Mouse (Mus musculus) neural tube, embryonic 14.5 days (tissue): ENCODE results near the gene Ccdc181. TPM values are rescaled to one million over a fixed set of nuclear protein-coding genes. Genes with fewer than 3 reads are reported as not detected.

Experiments
- ATAC-seq: fragments of 200-750 bp; cut with Nextera tagmentation; 2 replicates; pipeline ENCODE4 v1.8.0; 2017; ENCODE audit warnings: low read depth, mild to moderate bottlenecking, moderate TSS enrichment, moderate library complexity
- H3K27ac ChIP-seq: fragments of 300-500 bp; sonication (generic); 2 replicates; pipeline ENCODE4 v1.5.1; 2014; ENCODE audit warnings: low read depth, mild to moderate bottlenecking, control low read depth, low read length, moderate library complexity, mixed read lengths
- H3K27me3 ChIP-seq: fragments of 300-500 bp; sonication (generic); 2 replicates; pipeline ENCODE4 v1.6.1; 2014; ENCODE audit warnings: low read length; ENCODE audit not compliant: control insufficient read depth, insufficient read depth
- H3K36me3 ChIP-seq: fragments of 300-500 bp; sonication (generic); 2 replicates; pipeline ENCODE4 v1.6.1; 2014; ENCODE audit warnings: low read length, mixed read lengths; ENCODE audit not compliant: control insufficient read depth, insufficient read depth
- H3K4me1 ChIP-seq: fragments of 300-500 bp; sonication (generic); 2 replicates; pipeline ENCODE4 v1.6.1; 2014; ENCODE audit warnings: low read length; ENCODE audit not compliant: control insufficient read depth, insufficient read depth
- H3K4me2 ChIP-seq: fragments of 300-500 bp; sonication (generic); 2 replicates; pipeline ENCODE4 v1.6.1; 2014; ENCODE audit warnings: mild to moderate bottlenecking, low read depth, low read length, control low read depth
- H3K4me3 ChIP-seq: fragments of 300-500 bp; sonication (generic); 2 replicates; pipeline ENCODE4 v1.5.1; 2014; ENCODE audit warnings: low read depth, low read length, control low read depth, mixed read lengths
- H3K9ac ChIP-seq: fragments of 300-500 bp; sonication (generic); replicated peaks from 2 replicates; pipeline ENCODE4 v1.6.1; 2014; ENCODE audit warnings: low read depth, mild to moderate bottlenecking, control low read depth, low read length, mixed read lengths
- H3K9me3 ChIP-seq: fragments of 300-500 bp; sonication (generic); 2 replicates; pipeline ENCODE4 v1.6.1; 2016; ENCODE audit warnings: low read length; ENCODE audit not compliant: control insufficient read depth
- WGBS: fragments of 180-500 bp; shearing (Covaris S2); extraction: QIAGEN DNeasy Blood & Tissue Kit; methylation state at CpG from one replicate; pipeline ENCODE4 v1.1.7; 2014; 5-methylcytosine and 5-hydroxymethylcytosine counted together
- polyA plus RNA-seq: library from polyadenylated mRNA; unstranded; fragments of >200 nt; fragmentation: Nextera tagmentation; extraction: Ambion mirVana; gene quantifications from 2 replicates; pipeline ENCODE4 v1.2.1, GENCODE M21; 2014

Gene Ccdc181
- polyA plus RNA-seq, 1 experiment from 2014 or later = 24.7 TPM

DNA sequence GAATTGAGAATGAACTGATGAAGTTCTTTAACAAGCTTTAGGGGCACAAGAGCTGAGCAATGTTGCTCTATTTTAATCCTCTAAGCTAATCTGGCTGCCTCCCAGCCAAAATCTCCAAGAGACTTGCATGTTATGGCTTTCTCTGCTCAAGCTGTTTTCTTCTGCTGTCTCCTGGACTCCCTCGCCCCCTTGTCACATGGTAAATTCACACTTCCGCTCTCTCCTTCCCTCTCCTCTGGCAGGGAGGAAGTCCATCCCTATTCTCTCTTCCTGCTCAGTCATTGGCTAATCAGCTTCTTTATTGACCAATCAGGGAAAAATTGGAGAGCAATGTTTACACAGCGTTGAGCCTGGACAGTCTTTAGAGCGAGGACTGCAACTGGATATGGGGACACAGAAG is 60.5 kb downstream of the Ccdc181 start:
- WGBS = 95% methylated on average over 4 of the region's 4 CpGs
- Histone ChIP-seq H3K4me2 (no peak overlapping the region), H3K27me3 (no peaks in the 10 kb centered on the region), H3K36me3 (no peaks in the 10 kb centered on the region; the same call in 1 of the 2 replicates), H3K4me1 (no peaks in the 10 kb centered on the region), H3K9me3 (no peaks in the 10 kb centered on the region), H3K27ac (no peak overlapping the region), H3K4me3 (no peak overlapping the region), H3K9ac (no peak overlapping the region)
- ATAC-seq = no peak

Other genes with a start within 250 kb of the Ccdc181 start
- gene Sele, start 227.4 kb upstream of the Ccdc181 start, polyA plus RNA-seq = not detected in 2 replicates
- 0.14 and 0.16 TPM in 2 replicates for gene Sell, start 213.6 kb upstream of the Ccdc181 start, polyA plus RNA-seq
- not detected in 2 replicates for gene Selp, start 160.3 kb upstream of the Ccdc181 start, polyA plus RNA-seq
- 0.15 and 0.32 TPM in 2 replicates for gene F5, start 123.7 kb upstream of the Ccdc181 start, polyA plus RNA-seq
- gene Slc19a2, start 26.5 kb upstream of the Ccdc181 start, polyA plus RNA-seq = 7.3 and 8.7 TPM in 2 replicates
- gene Nme7, start 28.5 kb downstream of the Ccdc181 start, polyA plus RNA-seq = 25.6 and 25.8 TPM in 2 replicates
- 32.1 and 32.6 TPM in 2 replicates for gene Blzf1, start 31.9 kb downstream of the Ccdc181 start, polyA plus RNA-seq
- 266 and 271 TPM in 2 replicates for gene Atp1b1, start 182.8 kb downstream of the Ccdc181 start, polyA plus RNA-seq